Mouse (Mus musculus) ovary, postnatal 10 days (tissue): Measurements from ENCODE around the gene Slc34a2.

ENCODE experiments used
- DNase-seq: peaks from one replicate; pipeline ENCODE4 v3.0.0; 2022; ENCODE audit warnings: low spot score

The Slc34a2 gene

GRCm38 (mm10) chr5:53110225-53110624, 72.3 kb downstream of the Slc34a2 start:
- DNase-seq, result no peak

- DNase-seq, result no peak
Measured at GRCm38 (mm10) chr5:53111036-53111435, 73.2 kb downstream of the Slc34a2 start.

GRCm38 (mm10) chr5:53112942-53113341, 75.1 kb downstream of the Slc34a2 start:
- no peak for DNase-seq

- no peak for DNase-seq
Measured at GRCm38 (mm10) chr5:53114616-53115267, 76.9 kb downstream of the Slc34a2 start.

GRCm38 (mm10) chr5:53118212-53118611, 80.3 kb downstream of the Slc34a2 start:
- no peak for DNase-seq

DNA sequence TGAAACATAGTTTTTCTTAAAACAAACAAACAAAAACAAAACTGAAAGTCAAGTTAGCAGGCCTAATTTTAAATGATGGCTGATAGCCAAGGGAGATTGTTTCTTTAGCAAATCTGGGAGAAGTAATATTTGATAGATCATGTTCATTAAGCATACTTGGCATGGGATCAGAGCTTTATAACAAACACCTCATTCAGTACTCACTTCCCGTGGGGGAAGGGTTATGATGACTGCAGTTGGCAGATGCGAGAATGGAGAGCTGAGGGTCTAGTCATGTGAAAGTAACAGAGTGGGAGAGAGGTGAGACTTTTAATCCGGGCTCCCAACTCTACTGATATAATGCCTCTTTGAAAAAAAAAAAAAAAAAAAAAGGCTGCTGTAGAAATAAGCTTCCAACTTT, 81.8 kb downstream of the Slc34a2 start:
- no peak for DNase-seq
